Mouse (Mus musculus) cerebellum, adult (tissue): ENCODE results near the gene Rassf3.

ENCODE experiments used
- ATAC-seq: cut with Nextera tagmentation; 2 replicates; pipeline ENCODE4 v1.9.2; 2017; ENCODE audit warnings: mild to moderate bottlenecking, moderate library complexity, mixed read lengths; ENCODE audit not compliant: insufficient number of reproducible peaks, low FRiP score, low TSS enrichment

The Rassf3 gene

GRCm38 (mm10) chr10:121467016-121467415, 9.1 kb downstream of the Rassf3 start:
- no peak for ATAC-seq

GRCm38 (mm10) chr10:121465033-121465432, 11.1 kb downstream of the Rassf3 start:
- no peak for ATAC-seq

- ATAC-seq: peak; percentile 11; the same call in 1 of the 2 replicates
These were observed 13.8 kb downstream of the Rassf3 start for GRCm38 (mm10) chr10:121462162-121462881.

- ATAC-seq: peak; percentile 86
These were observed 14.6 kb downstream of the Rassf3 start for GRCm38 (mm10) chr10:121461404-121462161.

- no peak for ATAC-seq
These were observed 16.9 kb downstream of the Rassf3 start for GRCm38 (mm10) chr10:121459124-121459853.

- no peak for ATAC-seq
These were observed 17.7 kb downstream of the Rassf3 start for GRCm38 (mm10) chr10:121458408-121458807.

- no peak for ATAC-seq
These were observed 18.8 kb downstream of the Rassf3 start for GRCm38 (mm10) chr10:121457381-121457780.

- ATAC-seq: no peak
These were observed 20.6 kb downstream of the Rassf3 start for GRCm38 (mm10) chr10:121455517-121455916.

GRCm38 (mm10) chr10:121454708-121455475, 21.3 kb downstream of the Rassf3 start:
- ATAC-seq: no peak

GRCm38 (mm10) chr10:121454033-121454432, 22.1 kb downstream of the Rassf3 start:
- ATAC-seq: no peak

- ATAC-seq: no peak
These were observed 30.3 kb downstream of the Rassf3 start for GRCm38 (mm10) chr10:121445808-121446207.

- ATAC-seq: no peak
These were observed 31.9 kb downstream of the Rassf3 start for GRCm38 (mm10) chr10:121444198-121444597.

GRCm38 (mm10) chr10:121443791-121444190, 32.4 kb downstream of the Rassf3 start:
- no peak for ATAC-seq

GRCm38 (mm10) chr10:121439310-121439731, 36.8 kb downstream of the Rassf3 start:
- ATAC-seq: no peak

GRCm38 (mm10) chr10:121438109-121438508, 38.0 kb downstream of the Rassf3 start:
- no peak for ATAC-seq

- no peak for ATAC-seq
These were observed 39.5 kb downstream of the Rassf3 start for GRCm38 (mm10) chr10:121436693-121437092.

- ATAC-seq: no peak
These were observed 39.9 kb downstream of the Rassf3 start for GRCm38 (mm10) chr10:121436258-121436645.

- ATAC-seq: no peak
These were observed 40.4 kb downstream of the Rassf3 start for GRCm38 (mm10) chr10:121435546-121436257.

GRCm38 (mm10) chr10:121434441-121435103, 41.6 kb downstream of the Rassf3 start:
- no peak for ATAC-seq
